Mouse (Mus musculus): Measurements from ENCODE around the gene Cdkn2b.

Gene Cdkn2b

GRCm38 (mm10) chr4:89289028-89289427 is 21.8 kb downstream of the Cdkn2b start:
- no peak for DNase-seq (ENCODE audit: low read depth)

- DNase-seq (ENCODE audit: low read depth) = no peak
These were observed 24.3 kb downstream of the Cdkn2b start for GRCm38 (mm10) chr4:89286566-89286965.

- DNase-seq (ENCODE audit: low read depth) = no peak
These were observed 25.2 kb downstream of the Cdkn2b start for GRCm38 (mm10) chr4:89285688-89286087.

- no peak for DNase-seq (ENCODE audit: low read depth)
These were observed 28.2 kb downstream of the Cdkn2b start for GRCm38 (mm10) chr4:89282661-89283060.

GRCm38 (mm10) chr4:89282036-89282566 is 28.7 kb downstream of the Cdkn2b start:
- peak; percentile 72 for DNase-seq (ENCODE audit: low read depth)

GRCm38 (mm10) chr4:89281236-89281635 is 29.6 kb downstream of the Cdkn2b start:
- peak; percentile 28 for DNase-seq (ENCODE audit: low read depth)

- no peak for DNase-seq (ENCODE audit: low read depth)
These were observed 31.2 kb downstream of the Cdkn2b start for GRCm38 (mm10) chr4:89279641-89280040.

- DNase-seq (ENCODE audit: low read depth) = no peak
These were observed 33.4 kb downstream of the Cdkn2b start for GRCm38 (mm10) chr4:89277381-89277940.

- no peak for DNase-seq (ENCODE audit: low read depth)
These were observed 34.1 kb downstream of the Cdkn2b start for GRCm38 (mm10) chr4:89276669-89277219.

GRCm38 (mm10) chr4:89275811-89276584 is 34.8 kb downstream of the Cdkn2b start:
- peak; percentile 21 for DNase-seq (ENCODE audit: low read depth)

GRCm38 (mm10) chr4:89274829-89275548 is 35.9 kb downstream of the Cdkn2b start:
- DNase-seq (ENCODE audit: low read depth) = no peak

GRCm38 (mm10) chr4:89274006-89274405 is 36.8 kb downstream of the Cdkn2b start:
- DNase-seq (ENCODE audit: low read depth) = no peak

- DNase-seq (ENCODE audit: low read depth) = peak; percentile 50
These were observed 37.3 kb downstream of the Cdkn2b start for GRCm38 (mm10) chr4:89273585-89273984.

GRCm38 (mm10) chr4:89272961-89273540 is 37.8 kb downstream of the Cdkn2b start:
- DNase-seq (ENCODE audit: low read depth) = peak; percentile 38

GRCm38 (mm10) chr4:89272101-89272718 is 38.6 kb downstream of the Cdkn2b start:
- no peak for DNase-seq (ENCODE audit: low read depth)

GRCm38 (mm10) chr4:89257768-89258167 is 53.1 kb downstream of the Cdkn2b start:
- DNase-seq (ENCODE audit: low read depth) = no peak

Data from induced T-regulatory cell, adult 2 months (primary cell).